Comparison of ENCODE assay signal across 23 mouse cellular contexts in the genomic region with DNA sequence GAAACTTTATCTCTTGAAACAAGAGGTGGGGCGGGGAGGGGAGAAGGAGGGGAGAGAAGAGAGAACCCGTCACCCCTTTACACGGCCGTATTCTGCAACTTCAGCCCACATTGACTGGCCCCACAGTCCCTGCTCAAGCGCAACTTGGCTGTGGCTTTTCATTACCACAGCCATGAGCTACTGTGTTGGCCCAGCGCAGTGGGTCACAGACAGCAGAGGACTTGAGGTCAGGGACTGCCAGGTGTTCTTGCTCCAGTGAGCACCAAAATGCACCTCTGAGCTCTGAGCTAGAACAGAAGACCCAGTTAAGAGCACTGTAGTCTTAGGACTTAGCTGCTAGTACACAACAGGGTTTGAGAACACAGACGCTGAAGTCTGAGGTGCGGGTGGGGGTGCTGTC. TPM values are rescaled to one million over a fixed set of nuclear protein-coding genes. Genes with fewer than 3 reads are reported as not detected.
DNase-seq lines count a peak whose midpoint lies in the region; ATAC-seq lines count a peak whose summit lies in the region.
"Had no signal": no experiment of that assay in that cellular context is flagged by ENCODE, and none has a peak within 500 bp of the region (broad histone marks: within the 10 kb centered on the region; RNA-seq: fewer than 3 reads in every experiment).

No protein-coding gene starts in this region.

- no peaks in the 10 kb centered on the region for H3K27me3 ChIP-seq in kidney, embryonic 16.5 days (ENCODE audit: insufficient read depth, low read length)
- no peaks in the 10 kb centered on the region for H3K27me3 ChIP-seq in midbrain, embryonic 11.5 days (ENCODE audit: control insufficient read depth, insufficient read depth, low read length)
- H3K27me3 ChIP-seq in midbrain, embryonic 16.5 days (ENCODE audit: control insufficient read depth, insufficient read depth, low read depth, low read length): no peaks in the 10 kb centered on the region
- no peaks in the 10 kb centered on the region for H3K27me3 ChIP-seq in forebrain, embryonic 16.5 days (replicated peaks; ENCODE audit: control insufficient read depth, insufficient read depth, low read length)
- H3K27me3 ChIP-seq: embryonic facial prominence, embryonic 12.5 days; embryonic facial prominence, embryonic 15.5 days; heart, embryonic 13.5 days; hindbrain, embryonic 15.5 days had no signal

- H3K36me3 ChIP-seq in kidney, embryonic 16.5 days (ENCODE audit: insufficient read depth, low read length): no peaks in the 10 kb centered on the region
- H3K36me3 ChIP-seq in midbrain, embryonic 11.5 days (ENCODE audit: control insufficient read depth, insufficient read depth, low read length): no peaks in the 10 kb centered on the region
- no peaks in the 10 kb centered on the region for H3K36me3 ChIP-seq in midbrain, embryonic 16.5 days (ENCODE audit: control insufficient read depth, insufficient read depth, low read length)
- no peaks in the 10 kb centered on the region for H3K36me3 ChIP-seq in forebrain, embryonic 16.5 days (ENCODE audit: control insufficient read depth, insufficient read depth)
- H3K36me3 ChIP-seq: embryonic facial prominence, embryonic 12.5 days; embryonic facial prominence, embryonic 15.5 days; heart, embryonic 13.5 days; hindbrain, embryonic 12.5 days; hindbrain, embryonic 15.5 days had no signal

- WGBS in kidney, embryonic 16.5 days: 51% methylated on average over 8 of the region's 8 CpGs
- WGBS in midbrain, embryonic 11.5 days: 90% methylated on average over 8 of the region's 8 CpGs
- 83% methylated on average over 8 of the region's 8 CpGs for WGBS in midbrain, embryonic 16.5 days
- 82% methylated on average over 8 of the region's 8 CpGs for WGBS in forebrain, embryonic 16.5 days

- DNase-seq in kidney, adult 11 months: peak; percentile 42
- no peak for DNase-seq in kidney, postnatal 4 days
- no peak for DNase-seq in kidney, postnatal 10 days
- DNase-seq in midbrain, embryonic 11.5 days (ENCODE audit: low spot score, missing footprints): peak; percentile 64
- DNase-seq: adrenal gland, adult 8-10 months; adrenal gland, postnatal 25 days; cerebellum, adult 11-12 months; cerebellum, adult 8-10 months; cerebellum, postnatal 10 days; gastrocnemius, postnatal 25 days; heart, adult 18-20 months; heart, postnatal 14 days; heart, postnatal 4 days had no signal

- H3K4me3 ChIP-seq in kidney, embryonic 16.5 days (ENCODE audit: low read length): no peak overlapping the region
- H3K4me3 ChIP-seq in midbrain, embryonic 11.5 days (ENCODE audit: low read depth, low read length): no peak overlapping the region
- H3K4me3 ChIP-seq in midbrain, embryonic 16.5 days (ENCODE audit: low read depth, low read length): no peak overlapping the region
- H3K4me3 ChIP-seq in forebrain, embryonic 16.5 days (replicated peaks; ENCODE audit: low read length): no peak overlapping the region
- H3K4me3 ChIP-seq: embryonic facial prominence, embryonic 12.5 days; embryonic facial prominence, embryonic 15.5 days; heart, embryonic 13.5 days; hindbrain, embryonic 12.5 days; hindbrain, embryonic 15.5 days had no signal

- no peak overlapping the region for H3K9ac ChIP-seq in kidney, embryonic 16.5 days (replicated peaks; ENCODE audit: low read length)
- no peak overlapping the region for H3K9ac ChIP-seq in midbrain, embryonic 11.5 days (ENCODE audit: low read length)
- H3K9ac ChIP-seq in midbrain, embryonic 16.5 days (ENCODE audit: low read depth, low read length): no peak overlapping the region
- H3K9ac ChIP-seq in forebrain, embryonic 16.5 days (replicated peaks; ENCODE audit: low read depth, low read length): no peak overlapping the region
- H3K9ac ChIP-seq: embryonic facial prominence, embryonic 12.5 days; embryonic facial prominence, embryonic 15.5 days; heart, embryonic 13.5 days; hindbrain, embryonic 12.5 days; hindbrain, embryonic 15.5 days had no signal

- no peak overlapping the region for H3K27ac ChIP-seq in kidney, embryonic 16.5 days (ENCODE audit: low read length)
- H3K27ac ChIP-seq in midbrain, embryonic 11.5 days (ENCODE audit: low read depth, low read length): no peak overlapping the region
- no peak overlapping the region for H3K27ac ChIP-seq in midbrain, embryonic 16.5 days (ENCODE audit: low read length)
- H3K27ac ChIP-seq in forebrain, embryonic 16.5 days (ENCODE audit: low read length): no peak overlapping the region
- H3K27ac ChIP-seq: embryonic facial prominence, embryonic 12.5 days; embryonic facial prominence, embryonic 15.5 days; heart, embryonic 13.5 days; hindbrain, embryonic 12.5 days; hindbrain, embryonic 15.5 days had no signal

- H3K4me2 ChIP-seq in kidney, embryonic 16.5 days (replicated peaks; ENCODE audit: low read depth, low read length): no peak overlapping the region
- no peak overlapping the region for H3K4me2 ChIP-seq in midbrain, embryonic 11.5 days
- H3K4me2 ChIP-seq in midbrain, embryonic 16.5 days (ENCODE audit: low read length): no peak overlapping the region
- H3K4me2 ChIP-seq in forebrain, embryonic 16.5 days (ENCODE audit: low read length): no peak overlapping the region
- H3K4me2 ChIP-seq: embryonic facial prominence, embryonic 12.5 days; embryonic facial prominence, embryonic 15.5 days; heart, embryonic 13.5 days; hindbrain, embryonic 12.5 days; hindbrain, embryonic 15.5 days had no signal

- 0 out of 2 replicates have a peak, but pooled peaks cover 3% of the 10 kb centered on the region for H3K4me1 ChIP-seq in kidney, embryonic 16.5 days (ENCODE audit: insufficient read depth, low read length)
- no peaks in the 10 kb centered on the region for H3K4me1 ChIP-seq in midbrain, embryonic 11.5 days (ENCODE audit: control insufficient read depth, insufficient read depth, low read length)
- H3K4me1 ChIP-seq in midbrain, embryonic 16.5 days (ENCODE audit: control insufficient read depth, insufficient read depth, low read length): no peaks in the 10 kb centered on the region
- H3K4me1 ChIP-seq in forebrain, embryonic 16.5 days (replicated peaks; ENCODE audit: control insufficient read depth, insufficient read depth, low read length): peaks cover 10% of the 10 kb centered on the region
- H3K4me1 ChIP-seq: hindbrain, embryonic 15.5 days had no signal

- ATAC-seq in kidney, embryonic 16.5 days (ENCODE audit: low FRiP score, low TSS enrichment): peak; percentile 44; the same call in 1 of the 2 replicates
- no peak for ATAC-seq in midbrain, embryonic 11.5 days (ENCODE audit: low FRiP score)
- no peak for ATAC-seq in midbrain, embryonic 16.5 days
- ATAC-seq in forebrain, embryonic 16.5 days: no peak
- ATAC-seq: activated CD4-positive, CD25-positive, alpha-beta regulatory T cell, adult 4 months; forebrain, embryonic 14.5 days had no signal

- no peaks in the 10 kb centered on the region for H3K9me3 ChIP-seq in kidney, embryonic 16.5 days (ENCODE audit: low read length)
- no peaks in the 10 kb centered on the region for H3K9me3 ChIP-seq in midbrain, embryonic 11.5 days (ENCODE audit: control insufficient read depth, low read length)
- H3K9me3 ChIP-seq in midbrain, embryonic 16.5 days (replicated peaks; ENCODE audit: control insufficient read depth, low read length, poor library complexity, severe bottlenecking): no peaks in the 10 kb centered on the region
- no peaks in the 10 kb centered on the region for H3K9me3 ChIP-seq in forebrain, embryonic 16.5 days (ENCODE audit: control insufficient read depth, low read length)
- H3K9me3 ChIP-seq: embryonic facial prominence, embryonic 12.5 days; embryonic facial prominence, embryonic 15.5 days; heart, embryonic 13.5 days; hindbrain, embryonic 12.5 days; hindbrain, embryonic 15.5 days had no signal

RNA-seq across cellular contexts. Expression of gene Rhob, which starts 41.4 kb away (rescaled TPM):
- polyA plus RNA-seq in kidney, embryonic 16.5 days (2015; fragmentation: Nextera tagmentation; extraction: Ambion mirVana): 39.8 and 40.1 TPM in 2 replicates
- 58.4 and 59.8 TPM in 2 replicates for polyA plus RNA-seq in midbrain, embryonic 11.5 days (2014; fragmentation: Nextera tagmentation; extraction: Ambion mirVana)
- 75.7 and 80.0 TPM in 2 replicates for polyA plus RNA-seq in midbrain, embryonic 16.5 days (2015; fragmentation: Nextera tagmentation; extraction: Ambion mirVana)
- polyA plus RNA-seq in forebrain, embryonic 16.5 days (2015; fragmentation: Nextera tagmentation; extraction: Ambion mirVana): 70.3 and 74.9 TPM in 2 replicates

Comparison
In these comparisons a context has a peak if more than half of its experiments do, and no peak if none do; other contexts are left out.
1. DNase-seq: peak in kidney, adult 11 months (single experiment) and midbrain, embryonic 11.5 days (single experiment); none in kidney, postnatal 4 days (0 of 2) and kidney, postnatal 10 days (single experiment).